Mouse (Mus musculus) retina, postnatal 7 days (tissue): ENCODE data around the gene Tent5b.
A peak's percentile ranks its signal among the peaks of the same experiment; 100 is the strongest.

Experiments
- DNase-seq: peaks from one replicate; pipeline ENCODE4 v3.0.0-alpha.2; 2012; ENCODE audit warnings: low read depth, low spot score

The Tent5b gene

GRCm38 (mm10) chr4:133471135-133471821, 8.7 kb upstream of the Tent5b start:
- DNase-seq, result no peak

GRCm38 (mm10) chr4:133473833-133474232, 6.1 kb upstream of the Tent5b start:
- DNase-seq, result no peak

- no peak for DNase-seq
Observed at GRCm38 (mm10) chr4:133480185-133480537, 229 bp downstream of the Tent5b start.

GRCm38 (mm10) chr4:133480754-133481153, 822 bp downstream of the Tent5b start:
- no peak for DNase-seq

GRCm38 (mm10) chr4:133481488-133481887, 1.6 kb downstream of the Tent5b start:
- DNase-seq, result no peak

- no peak for DNase-seq
Observed at GRCm38 (mm10) chr4:133482479-133482878, 2.5 kb downstream of the Tent5b start.

- no peak for DNase-seq
Observed at GRCm38 (mm10) chr4:133484266-133485025, 4.5 kb downstream of the Tent5b start.

- DNase-seq, result no peak
Observed at GRCm38 (mm10) chr4:133485691-133486425, 5.9 kb downstream of the Tent5b start.

GRCm38 (mm10) chr4:133486673-133487357, 6.9 kb downstream of the Tent5b start:
- DNase-seq, result no peak

GRCm38 (mm10) chr4:133488619-133489392, 8.9 kb downstream of the Tent5b start:
- DNase-seq, result no peak

- no peak for DNase-seq
Observed at GRCm38 (mm10) chr4:133489489-133490245, 9.7 kb downstream of the Tent5b start.

GRCm38 (mm10) chr4:133491800-133492199, 11.9 kb downstream of the Tent5b start:
- DNase-seq, result no peak

- DNase-seq, result no peak
Observed at GRCm38 (mm10) chr4:133493895-133494294, 14.0 kb downstream of the Tent5b start.

GRCm38 (mm10) chr4:133494432-133494831, 14.5 kb downstream of the Tent5b start:
- peak; percentile 73 for DNase-seq

- DNase-seq, result no peak
Observed at GRCm38 (mm10) chr4:133494867-133495266, 14.9 kb downstream of the Tent5b start.

- DNase-seq, result peak; percentile 46
Observed at GRCm38 (mm10) chr4:133495711-133496110, 15.8 kb downstream of the Tent5b start.

- no peak for DNase-seq
Observed at GRCm38 (mm10) chr4:133496738-133497445, 17.0 kb downstream of the Tent5b start.

GRCm38 (mm10) chr4:133497461-133498159, 17.7 kb downstream of the Tent5b start:
- DNase-seq, result no peak

- DNase-seq, result peak; percentile 53
Observed at GRCm38 (mm10) chr4:133498160-133498724, 18.3 kb downstream of the Tent5b start, which contains the start of gene Trnp1. TSS of gene Trnp1 (minus strand) at chr4:133498550.
